Mouse (Mus musculus) forebrain, embryonic 11.5 days (tissue): ENCODE data around the gene Ndufb6. TPM values are rescaled to one million over a fixed set of nuclear protein-coding genes. Genes with fewer than 3 reads are reported as not detected.

Experiments used
- ATAC-seq: fragments of 200-750 bp; cut with Nextera tagmentation; replicated peaks from 2 replicates; pipeline ENCODE4 v1.8.0; 2017; ENCODE audit warnings: moderate TSS enrichment; ENCODE audit not compliant: low FRiP score
- DNase-seq: peaks from one replicate; pipeline ENCODE4 v3.0.0-alpha.2; 2017; ENCODE audit warnings: low spot score
- H3K27ac ChIP-seq: fragments of 300-500 bp; sonication (generic); 2 replicates; pipeline ENCODE4 v1.5.1; 2014; ENCODE audit warnings: low read depth, low read length
- H3K27me3 ChIP-seq: fragments of 300-500 bp; sonication (generic); 2 replicates; pipeline ENCODE4 v1.6.1; 2014; ENCODE audit warnings: mild to moderate bottlenecking, low read length, mixed read lengths; ENCODE audit not compliant: control insufficient read depth, insufficient read depth
- H3K36me3 ChIP-seq: fragments of 300-500 bp; sonication (generic); 2 replicates; pipeline ENCODE4 v1.6.1; 2014; ENCODE audit warnings: mild to moderate bottlenecking, low read length, moderate library complexity, mixed read lengths; ENCODE audit not compliant: control insufficient read depth, insufficient read depth
- H3K4me1 ChIP-seq: fragments of 300-500 bp; sonication (generic); replicated peaks from 2 replicates; pipeline ENCODE4 v1.6.1; 2014; ENCODE audit warnings: low read length, mixed read lengths; ENCODE audit not compliant: control insufficient read depth, insufficient read depth
- H3K4me2 ChIP-seq: fragments of 300-500 bp; sonication (generic); 2 replicates; pipeline ENCODE4 v1.6.1; 2014; ENCODE audit warnings: low read depth, mild to moderate bottlenecking, low read length, moderate library complexity, mixed read lengths; ENCODE audit not compliant: severe bottlenecking
- H3K4me3 ChIP-seq: fragments of 300-500 bp; sonication (generic); 2 replicates; pipeline ENCODE4 v1.5.1; 2014; ENCODE audit warnings: low read depth, low read length
- H3K9ac ChIP-seq: fragments of 300-500 bp; sonication (generic); 2 replicates; pipeline ENCODE4 v1.6.1; 2014; ENCODE audit warnings: low read length
- H3K9me3 ChIP-seq: fragments of 300-500 bp; sonication (generic); 2 replicates; pipeline ENCODE4 v1.6.1; 2016; ENCODE audit warnings: low read length, mixed read lengths; ENCODE audit not compliant: control insufficient read depth
- WGBS: fragments of 180-500 bp; shearing (Covaris S2); extraction: QIAGEN DNeasy Blood & Tissue Kit; methylation state at CpG from one replicate; pipeline ENCODE4 v1.1.7; 2014; 5-methylcytosine and 5-hydroxymethylcytosine counted together
- polyA plus RNA-seq: library from polyadenylated mRNA; unstranded; fragments of >200 nt; fragmentation: Nextera tagmentation; extraction: Ambion mirVana; gene quantifications from 2 replicates; pipeline ENCODE4 v1.2.1, GENCODE M21; 2014

The Ndufb6 gene
- polyA plus RNA-seq, 1 experiment from 2014 or later = 279 TPM

- Histone ChIP-seq H3K36me3 (no peaks in the 10 kb centered on the region; the same call in 1 of the 2 replicates), H3K27ac (peak within 1 kb of the TSS; percentile 92), H3K9ac (peak within 1 kb of the TSS; percentile 62), H3K4me1 (peaks cover 8% of the 10 kb centered on the region; the same call in 1 of the 2 replicates), H3K4me2 (peak within 1 kb of the TSS; percentile 81), H3K4me3 (peak within 1 kb of the TSS; percentile 79), H3K9me3 (no peaks in the 10 kb centered on the region), H3K27me3 (no peaks in the 10 kb centered on the region)
- ATAC-seq (peak; percentile 94), DNase-seq (peak; percentile 96)
- WGBS = under 1% methylated on average over 38 of the region's 38 CpGs
These were observed 9.7 kb downstream of the Ndufb6 start, which contains the start of the genes Smim27 and Topors for GRCm38 (mm10) chr4:40269430-40270032. Smim27 (plus strand) TSS chr4:40269579. Topors (minus strand) TSS chr4:40269850.

- H3K9ac ChIP-seq = peak overlapping the region; percentile 62
- peak overlapping the region; percentile 81 for H3K4me2 ChIP-seq
- H3K9me3 ChIP-seq = no peaks in the 10 kb centered on the region
- H3K27ac ChIP-seq = peak overlapping the region; percentile 92
- WGBS = under 1% methylated on average over 16 of the region's 16 CpGs
- H3K4me1 ChIP-seq = peaks cover 8% of the 10 kb centered on the region; the same call in 1 of the 2 replicates
- no peaks in the 10 kb centered on the region; the same call in 1 of the 2 replicates for H3K36me3 ChIP-seq
- peak overlapping the region; percentile 79 for H3K4me3 ChIP-seq
- DNase-seq (no peak), ATAC-seq (no peak)
- no peaks in the 10 kb centered on the region for H3K27me3 ChIP-seq
These were observed 10.4 kb downstream of the Ndufb6 start for GRCm38 (mm10) chr4:40268835-40269234.

- H3K4me2 ChIP-seq = peak overlapping the region; percentile 81
- under 1% methylated on average over 48 of the region's 50 CpGs for WGBS
- peak overlapping the region; percentile 62 for H3K9ac ChIP-seq
- H3K4me1 ChIP-seq = peaks cover 8% of the 10 kb centered on the region; the same call in 1 of the 2 replicates
- H3K27me3 ChIP-seq = no peaks in the 10 kb centered on the region
- ATAC-seq (peak; percentile 84), DNase-seq (peak; percentile 98)
- no peaks in the 10 kb centered on the region; the same call in 1 of the 2 replicates for H3K36me3 ChIP-seq
- H3K27ac ChIP-seq = peak overlapping the region; percentile 92
- no peaks in the 10 kb centered on the region for H3K9me3 ChIP-seq
- H3K4me3 ChIP-seq = peak overlapping the region; percentile 79
These were observed 10.9 kb downstream of the Ndufb6 start for GRCm38 (mm10) chr4:40268204-40268813.

GRCm38 (mm10) chr4:40267681-40268080, 11.5 kb downstream of the Ndufb6 start:
- H3K4me1 ChIP-seq = peaks cover 8% of the 10 kb centered on the region; the same call in 1 of the 2 replicates
- H3K36me3 ChIP-seq = no peaks in the 10 kb centered on the region; the same call in 1 of the 2 replicates
- 80% methylated on average over 7 of the region's 7 CpGs for WGBS
- H3K4me3 ChIP-seq = peak overlapping the region; percentile 79
- peak overlapping the region; percentile 81 for H3K4me2 ChIP-seq
- no peak overlapping the region for H3K27ac ChIP-seq
- DNase-seq = no peak
- no peak; the same call in 1 of the 2 replicates for ATAC-seq
- H3K9ac ChIP-seq = peak overlapping the region; percentile 62
- H3K9me3 ChIP-seq = no peaks in the 10 kb centered on the region
- no peaks in the 10 kb centered on the region for H3K27me3 ChIP-seq

GRCm38 (mm10) chr4:40264321-40264720, 14.9 kb downstream of the Ndufb6 start:
- ATAC-seq = no peak
- WGBS = 95% methylated on average over 1 of the region's 1 CpGs
- DNase-seq = no peak
- no peak overlapping the region for H3K4me2 ChIP-seq
- peaks cover 15% of the 10 kb centered on the region; the same call in 1 of the 2 replicates for H3K36me3 ChIP-seq
- H3K9me3 ChIP-seq = no peaks in the 10 kb centered on the region
- peaks cover 8% of the 10 kb centered on the region; the same call in 1 of the 2 replicates for H3K4me1 ChIP-seq
- H3K27ac ChIP-seq = no peak overlapping the region
- no peak overlapping the region for H3K9ac ChIP-seq
- H3K4me3 ChIP-seq = no peak overlapping the region
- H3K27me3 ChIP-seq = no peaks in the 10 kb centered on the region

GRCm38 (mm10) chr4:40254385-40255103, 24.7 kb downstream of the Ndufb6 start:
- no peak overlapping the region for H3K4me3 ChIP-seq
- WGBS = 89% methylated on average over 8 of the region's 8 CpGs
- peaks cover 3% of the 10 kb centered on the region; the same call in 1 of the 2 replicates for H3K36me3 ChIP-seq
- no peaks in the 10 kb centered on the region for H3K4me1 ChIP-seq
- DNase-seq (no peak), ATAC-seq (no peak)
- H3K27ac ChIP-seq = no peak overlapping the region
- no peaks in the 10 kb centered on the region for H3K27me3 ChIP-seq
- no peak overlapping the region for H3K4me2 ChIP-seq
- no peak overlapping the region for H3K9ac ChIP-seq
- no peaks in the 10 kb centered on the region for H3K9me3 ChIP-seq

GRCm38 (mm10) chr4:40253766-40254165, 25.5 kb downstream of the Ndufb6 start:
- no peak for DNase-seq
- no peaks in the 10 kb centered on the region for H3K36me3 ChIP-seq

GRCm38 (mm10) chr4:40250984-40251383, 28.2 kb downstream of the Ndufb6 start:
- Histone ChIP-seq H3K4me3 (no peak overlapping the region), H3K9me3 (no peaks in the 10 kb centered on the region), H3K36me3 (no peaks in the 10 kb centered on the region), H3K27me3 (no peaks in the 10 kb centered on the region), H3K4me1 (no peaks in the 10 kb centered on the region), H3K4me2 (no peak overlapping the region), H3K9ac (no peak overlapping the region), H3K27ac (no peak overlapping the region)
- ATAC-seq (no peak), DNase-seq (no peak)
- WGBS = 92% methylated on average over 5 of the region's 5 CpGs

More at GRCm38 (mm10) chr4:40253766-40254165, 25.5 kb downstream of the Ndufb6 start:
- ATAC-seq = no peak
- Histone ChIP-seq H3K27ac (no peak overlapping the region), H3K4me2 (no peak overlapping the region), H3K4me3 (no peak overlapping the region), H3K9me3 (no peaks in the 10 kb centered on the region), H3K9ac (no peak overlapping the region), H3K27me3 (no peaks in the 10 kb centered on the region), H3K4me1 (no peaks in the 10 kb centered on the region)
- WGBS = 88% methylated on average over 2 of the region's 2 CpGs
